Mouse (Mus musculus) lung, adult 2 months (tissue): ENCODE measurements around the gene Fabp3.

Source experiments
- CTCF ChIP-seq: fragments of 200-500 bp; IDR thresholded peaks from 2 replicates; pipeline ENCODE4 v1.5.1; 2011; ENCODE audit warnings: mild to moderate bottlenecking, low read length, control low read depth; ENCODE audit not compliant: insufficient read depth
- POLR2A ChIP-seq: fragments of 200-500 bp; IDR thresholded peaks from 2 replicates; pipeline ENCODE4 v1.6.1; 2011; ENCODE audit warnings: low read depth, mild to moderate bottlenecking, control low read depth, low read length, borderline replicate concordance; ENCODE audit errors: extremely low read depth

DNA sequence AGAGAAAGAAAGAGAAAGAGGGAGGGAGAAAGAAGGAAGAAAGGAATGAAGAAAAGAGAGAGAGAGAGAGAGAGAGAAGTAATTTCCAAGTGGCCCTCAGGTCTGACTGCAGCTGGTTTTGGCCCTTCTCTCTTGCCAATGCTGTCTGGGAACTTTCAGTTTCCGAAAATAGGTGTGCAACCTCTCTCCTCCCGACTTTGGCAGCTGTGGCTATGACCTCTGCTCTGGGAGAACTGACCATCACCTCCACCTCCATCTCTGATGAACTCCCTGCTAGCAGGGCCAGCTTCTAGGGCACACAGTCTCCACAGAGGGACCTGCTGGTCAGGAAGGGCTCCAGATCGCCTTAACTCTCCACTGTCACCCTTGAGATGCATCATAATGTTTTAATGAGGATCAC, 21.9 kb upstream of the Fabp3 start:
- no peak for TF ChIP-seq POLR2A
- no peak for TF ChIP-seq CTCF
